Mouse (Mus musculus) neural tube, embryonic 14.5 days (tissue): ENCODE measurements around the gene Tbce. TPM values are rescaled to one million over a fixed set of nuclear protein-coding genes. Genes with fewer than 3 reads are reported as not detected.

ENCODE experiments used
- ATAC-seq: fragments of 200-750 bp; cut with Nextera tagmentation; 2 replicates; pipeline ENCODE4 v1.8.0; 2017; ENCODE audit warnings: low read depth, mild to moderate bottlenecking, moderate TSS enrichment, moderate library complexity
- H3K27ac ChIP-seq: fragments of 300-500 bp; sonication (generic); 2 replicates; pipeline ENCODE4 v1.5.1; 2014; ENCODE audit warnings: low read depth, mild to moderate bottlenecking, control low read depth, low read length, moderate library complexity, mixed read lengths
- H3K27me3 ChIP-seq: fragments of 300-500 bp; sonication (generic); 2 replicates; pipeline ENCODE4 v1.6.1; 2014; ENCODE audit warnings: low read length; ENCODE audit not compliant: control insufficient read depth, insufficient read depth
- H3K36me3 ChIP-seq: fragments of 300-500 bp; sonication (generic); 2 replicates; pipeline ENCODE4 v1.6.1; 2014; ENCODE audit warnings: low read length, mixed read lengths; ENCODE audit not compliant: control insufficient read depth, insufficient read depth
- H3K4me1 ChIP-seq: fragments of 300-500 bp; sonication (generic); 2 replicates; pipeline ENCODE4 v1.6.1; 2014; ENCODE audit warnings: low read length; ENCODE audit not compliant: control insufficient read depth, insufficient read depth
- H3K4me2 ChIP-seq: fragments of 300-500 bp; sonication (generic); 2 replicates; pipeline ENCODE4 v1.6.1; 2014; ENCODE audit warnings: mild to moderate bottlenecking, low read depth, low read length, control low read depth
- H3K4me3 ChIP-seq: fragments of 300-500 bp; sonication (generic); 2 replicates; pipeline ENCODE4 v1.5.1; 2014; ENCODE audit warnings: low read depth, low read length, control low read depth, mixed read lengths
- H3K9ac ChIP-seq: fragments of 300-500 bp; sonication (generic); replicated peaks from 2 replicates; pipeline ENCODE4 v1.6.1; 2014; ENCODE audit warnings: low read depth, mild to moderate bottlenecking, control low read depth, low read length, mixed read lengths
- H3K9me3 ChIP-seq: fragments of 300-500 bp; sonication (generic); 2 replicates; pipeline ENCODE4 v1.6.1; 2016; ENCODE audit warnings: low read length; ENCODE audit not compliant: control insufficient read depth
- WGBS: fragments of 180-500 bp; shearing (Covaris S2); extraction: QIAGEN DNeasy Blood & Tissue Kit; methylation state at CpG from one replicate; pipeline ENCODE4 v1.1.7; 2014; 5-methylcytosine and 5-hydroxymethylcytosine counted together
- polyA plus RNA-seq: library from polyadenylated mRNA; unstranded; fragments of >200 nt; fragmentation: Nextera tagmentation; extraction: Ambion mirVana; gene quantifications from 2 replicates; pipeline ENCODE4 v1.2.1, GENCODE M21; 2014

The Tbce gene
- polyA plus RNA-seq, 1 experiment from 2014 or later: 126 TPM

DNA sequence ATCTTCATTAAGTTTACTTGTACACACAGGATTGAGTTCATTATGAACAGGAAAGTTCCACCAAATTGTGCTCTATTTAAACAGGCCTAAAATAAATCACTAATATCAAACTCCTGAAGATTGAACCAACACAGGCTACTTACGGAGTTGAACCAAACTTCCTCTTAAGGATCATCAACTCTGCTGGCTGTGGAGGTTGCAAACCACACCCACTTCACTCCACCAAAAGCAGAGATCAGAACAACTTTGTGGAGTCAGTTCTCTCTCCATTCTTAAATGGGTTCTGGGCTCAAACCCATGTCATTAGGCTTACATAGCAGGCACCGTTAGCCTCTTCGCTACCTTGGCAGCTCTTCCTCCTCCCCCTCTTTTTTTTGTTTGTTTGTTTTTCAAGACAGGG is 20.6 kb downstream of the Tbce start:
- Histone ChIP-seq H3K4me1 (no peaks in the 10 kb centered on the region), H3K27ac (no peak overlapping the region), H3K9me3 (no peaks in the 10 kb centered on the region), H3K4me3 (no peak overlapping the region), H3K27me3 (no peaks in the 10 kb centered on the region), H3K4me2 (no peak overlapping the region), H3K36me3 (peaks cover 18% of the 10 kb centered on the region; the same call in 1 of the 2 replicates), H3K9ac (no peak overlapping the region)
- ATAC-seq: no peak
- 93% methylated on average over 3 of the region's 3 CpGs for WGBS

DNA sequence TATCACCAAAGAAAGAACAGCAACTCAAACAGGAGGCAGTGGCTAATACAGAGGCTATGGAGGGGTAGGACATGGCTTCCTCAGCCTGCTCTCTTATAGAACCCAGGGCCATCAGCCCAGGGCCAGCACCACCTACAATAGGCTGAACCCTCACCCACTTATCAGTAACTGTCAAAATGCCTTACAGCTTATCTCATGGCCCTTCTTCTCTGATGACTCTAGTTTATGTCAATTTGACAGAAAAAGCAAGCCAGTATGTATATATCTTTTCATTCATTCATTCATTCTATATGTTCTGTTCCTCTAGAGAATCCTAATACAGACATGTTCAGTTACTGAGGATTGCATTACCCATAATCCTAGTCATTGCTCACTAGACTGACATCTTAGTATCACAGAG is 21.2 kb downstream of the Tbce start:
- H3K36me3 ChIP-seq: peaks cover 19% of the 10 kb centered on the region; the same call in 1 of the 2 replicates

DNA sequence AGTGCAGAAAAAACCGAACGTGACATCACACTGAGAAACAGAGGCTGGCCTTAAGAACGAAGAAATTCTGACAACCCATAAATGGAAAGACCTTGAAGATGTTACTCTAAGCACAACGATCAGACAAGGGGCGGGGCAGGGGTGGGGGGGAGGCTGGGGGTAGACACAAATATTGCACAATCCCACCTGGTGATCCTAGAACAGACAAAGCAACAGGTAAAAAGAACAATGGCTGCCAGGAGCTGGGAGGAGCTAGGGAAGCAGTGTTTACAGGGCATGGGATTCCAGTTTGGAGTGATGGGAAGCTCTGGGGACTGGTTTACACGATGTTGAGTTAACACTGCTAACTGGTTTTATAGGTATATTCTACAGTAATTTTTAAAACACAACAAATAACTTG is 23.8 kb downstream of the Tbce start:
- ATAC-seq: no peak
- Histone ChIP-seq H3K27ac (no peak overlapping the region), H3K4me1 (no peaks in the 10 kb centered on the region), H3K4me2 (no peak overlapping the region), H3K36me3 (peaks cover 27% of the 10 kb centered on the region), H3K4me3 (no peak overlapping the region), H3K9me3 (no peaks in the 10 kb centered on the region), H3K27me3 (no peaks in the 10 kb centered on the region), H3K9ac (no peak overlapping the region)
- WGBS: 97% methylated on average over 6 of the region's 6 CpGs

More for the DNA sequence above, 21.2 kb downstream of the Tbce start:
- Histone ChIP-seq H3K27ac (no peak overlapping the region), H3K9me3 (no peaks in the 10 kb centered on the region), H3K4me3 (no peak overlapping the region), H3K9ac (no peak overlapping the region), H3K27me3 (no peaks in the 10 kb centered on the region), H3K4me1 (no peaks in the 10 kb centered on the region), H3K4me2 (no peak overlapping the region)
- no peak for ATAC-seq

DNA sequence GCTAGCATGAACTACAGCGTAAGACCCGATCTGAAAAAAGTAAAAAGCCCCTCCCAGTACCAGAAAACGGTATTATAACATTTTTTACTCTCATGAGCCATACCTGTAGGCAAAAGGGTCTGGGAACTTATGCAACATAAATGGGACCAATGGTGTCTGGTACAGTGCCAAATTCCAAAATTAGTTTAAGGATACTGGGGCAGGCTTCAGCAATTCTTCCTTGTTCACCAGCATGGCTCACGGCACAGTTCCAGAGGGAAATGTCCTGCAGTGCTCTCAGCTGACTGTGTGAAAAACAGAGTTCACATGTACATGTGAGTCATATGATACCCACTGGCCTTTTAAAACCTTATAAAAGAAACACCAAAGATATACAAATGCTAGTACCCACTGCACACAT is 24.9 kb downstream of the Tbce start:
- Histone ChIP-seq H3K27ac (no peak overlapping the region), H3K9me3 (no peaks in the 10 kb centered on the region), H3K9ac (no peak overlapping the region), H3K36me3 (peaks cover 27% of the 10 kb centered on the region), H3K4me2 (no peak overlapping the region), H3K4me1 (no peaks in the 10 kb centered on the region), H3K27me3 (no peaks in the 10 kb centered on the region), H3K4me3 (no peak overlapping the region)
- 92% methylated on average over 4 of the region's 4 CpGs for WGBS
- ATAC-seq: no peak

DNA sequence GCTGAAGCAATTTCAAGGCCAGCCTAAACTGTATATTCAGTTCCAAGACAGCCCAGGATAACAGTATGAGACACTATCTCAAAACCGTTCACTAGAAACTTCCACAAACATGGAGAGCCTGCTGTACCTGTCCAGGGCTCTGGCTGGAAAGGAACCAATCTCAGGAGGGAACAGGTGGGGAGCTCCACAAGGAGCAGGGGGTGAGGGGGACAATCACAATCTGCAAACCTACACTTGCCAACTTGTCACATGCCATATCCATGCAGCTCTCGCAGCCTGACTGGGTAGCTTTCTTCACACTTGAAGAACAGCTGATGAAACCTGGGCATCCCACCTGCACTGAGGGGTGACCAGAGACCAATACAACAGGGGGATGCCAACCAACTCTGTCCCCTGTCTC is 25.4 kb downstream of the Tbce start:
- H3K27me3 ChIP-seq: no peaks in the 10 kb centered on the region

DNA sequence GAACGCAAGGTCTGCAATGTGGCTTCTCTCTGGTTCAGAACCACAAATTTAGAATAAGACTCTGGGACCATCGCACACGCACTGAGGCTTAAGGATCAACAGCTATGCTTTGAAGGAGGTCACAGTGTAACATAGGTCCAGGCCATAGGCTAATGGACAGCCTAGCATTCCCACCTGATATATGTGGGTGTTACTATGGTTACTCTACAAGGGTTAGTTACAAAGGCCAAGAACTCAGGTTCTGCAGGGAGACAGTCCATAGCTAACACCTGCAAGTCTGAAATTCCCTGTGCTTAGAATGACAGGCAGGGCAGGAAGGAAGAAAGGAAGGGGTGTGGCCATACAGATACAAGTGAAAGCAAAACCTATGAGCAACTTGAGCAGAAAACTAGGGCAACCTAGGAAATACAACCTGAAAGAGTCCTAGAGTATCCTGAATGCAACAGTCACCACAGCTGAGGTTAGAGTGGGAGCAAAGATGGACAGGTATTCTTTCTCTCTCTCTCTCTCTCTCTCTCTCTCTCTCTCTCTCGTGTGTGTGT is 27.9 kb downstream of the Tbce start:
- Histone ChIP-seq H3K36me3 (peaks cover 27% of the 10 kb centered on the region), H3K27me3 (no peaks in the 10 kb centered on the region), H3K9me3 (no peaks in the 10 kb centered on the region), H3K27ac (no peak overlapping the region), H3K4me2 (no peak overlapping the region), H3K4me3 (no peak overlapping the region), H3K9ac (no peak overlapping the region), H3K4me1 (no peaks in the 10 kb centered on the region)
- ATAC-seq: no peak
- WGBS: 95% methylated on average over 4 of the region's 4 CpGs

More for the DNA sequence above, 25.4 kb downstream of the Tbce start:
- WGBS: 93% methylated on average over 2 of the region's 2 CpGs
- H3K9me3 ChIP-seq: no peaks in the 10 kb centered on the region
- H3K36me3 ChIP-seq: peaks cover 29% of the 10 kb centered on the region
- H3K4me1 ChIP-seq: no peaks in the 10 kb centered on the region
- ATAC-seq: no peak
- no peak overlapping the region for H3K4me2 ChIP-seq
- no peak overlapping the region for H3K9ac ChIP-seq
- no peak overlapping the region for H3K4me3 ChIP-seq
- no peak overlapping the region for H3K27ac ChIP-seq

DNA sequence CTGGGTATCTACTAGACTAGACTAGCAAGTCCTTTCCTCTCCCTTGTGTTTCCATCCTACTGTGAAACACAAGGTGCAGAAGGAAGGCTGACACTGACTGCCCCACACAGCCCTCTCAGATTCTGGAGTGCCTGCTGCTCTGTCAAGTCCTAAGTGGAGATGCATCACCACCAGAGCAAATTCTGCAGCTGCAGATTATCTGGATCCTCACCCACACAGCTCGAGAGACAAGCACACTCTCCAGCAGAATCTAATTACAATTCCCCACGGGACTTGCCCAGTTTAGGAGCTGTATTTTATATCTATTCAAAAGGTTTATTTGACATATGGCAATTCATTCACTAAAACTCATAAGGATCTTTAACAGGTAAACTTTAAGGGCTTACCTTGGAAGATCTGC is 33.4 kb downstream of the Tbce start:
- peaks cover 26% of the 10 kb centered on the region for H3K36me3 ChIP-seq
- WGBS: 61% methylated on average over 2 of the region's 2 CpGs
- no peak for ATAC-seq

DNA sequence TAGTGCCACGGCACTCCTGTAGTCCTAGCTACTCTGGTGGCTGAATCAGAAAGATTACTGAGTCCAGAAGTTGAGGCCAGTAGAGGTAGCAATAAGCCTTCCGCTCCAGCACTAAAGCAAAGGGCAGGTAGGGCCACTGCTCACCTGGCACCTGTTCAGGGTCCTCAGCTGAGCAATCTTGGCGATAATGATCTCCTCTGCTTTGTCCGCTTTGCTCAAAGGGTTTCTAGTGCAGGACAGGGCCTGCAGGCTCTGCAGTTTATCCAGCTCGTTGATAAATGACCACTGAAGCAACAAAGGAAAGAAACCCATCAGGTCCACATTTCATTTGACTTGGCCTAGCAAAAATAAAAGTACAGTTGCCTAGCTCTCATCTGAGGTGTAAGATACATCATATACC is 34.4 kb downstream of the Tbce start:
- Histone ChIP-seq H3K27ac (no peak overlapping the region), H3K9ac (no peak overlapping the region), H3K36me3 (peaks cover 31% of the 10 kb centered on the region), H3K4me3 (no peak overlapping the region), H3K9me3 (no peaks in the 10 kb centered on the region), H3K27me3 (no peaks in the 10 kb centered on the region), H3K4me2 (no peak overlapping the region), H3K4me1 (no peaks in the 10 kb centered on the region)
- WGBS: 96% methylated on average over 5 of the region's 5 CpGs
- no peak for ATAC-seq

More for the DNA sequence above, 33.4 kb downstream of the Tbce start:
- Histone ChIP-seq H3K9me3 (no peaks in the 10 kb centered on the region), H3K4me1 (no peaks in the 10 kb centered on the region), H3K27me3 (no peaks in the 10 kb centered on the region), H3K4me3 (no peak overlapping the region), H3K27ac (no peak overlapping the region), H3K4me2 (no peak overlapping the region), H3K9ac (no peak overlapping the region)

DNA sequence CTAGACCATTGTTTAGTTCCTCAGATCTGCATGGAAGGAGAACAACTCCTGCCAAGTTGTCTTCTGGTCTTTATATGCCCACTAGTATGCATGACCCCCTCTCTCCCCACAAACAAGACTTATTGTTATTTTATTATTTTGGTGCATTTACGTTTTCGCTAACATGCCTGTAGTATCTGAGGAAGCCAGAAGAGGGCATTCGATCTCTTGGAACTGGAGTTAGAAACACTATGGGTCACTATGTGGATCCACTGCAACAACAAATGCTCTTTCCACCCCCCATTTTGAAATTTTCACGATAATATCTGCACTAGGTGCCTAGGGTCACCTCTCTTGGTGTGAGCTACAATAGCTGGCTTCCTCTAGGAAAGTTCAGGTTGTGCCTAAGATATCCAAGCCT is 35.4 kb downstream of the Tbce start:
- Histone ChIP-seq H3K9me3 (no peaks in the 10 kb centered on the region), H3K9ac (no peak overlapping the region), H3K27me3 (no peaks in the 10 kb centered on the region), H3K4me3 (no peak overlapping the region), H3K27ac (no peak overlapping the region), H3K4me1 (no peaks in the 10 kb centered on the region), H3K4me2 (no peak overlapping the region), H3K36me3 (peaks cover 35% of the 10 kb centered on the region)
- no peak for ATAC-seq
- WGBS: 86% methylated on average over 4 of the region's 4 CpGs
